Mouse (Mus musculus) stomach, postnatal 0 days (tissue): ENCODE data around the gene Olfr1499.
"Not testable (repeated sequence)": the region's sequence is repeated elsewhere in the genome, so short reads cannot be mapped to it uniquely, and the experiment has no call there.

Experiments
- CTCF ChIP-seq: IDR thresholded peaks from 2 replicates; pipeline ENCODE4 v1.5.1; 2016; ENCODE audit warnings: antibody characterized with exemption, low read depth, mild to moderate bottlenecking, moderate library complexity
- EP300 ChIP-seq: optimal IDR thresholded peaks from 2 replicates; pipeline ENCODE3; 2016; ENCODE audit warnings: antibody characterized with exemption

DNA sequence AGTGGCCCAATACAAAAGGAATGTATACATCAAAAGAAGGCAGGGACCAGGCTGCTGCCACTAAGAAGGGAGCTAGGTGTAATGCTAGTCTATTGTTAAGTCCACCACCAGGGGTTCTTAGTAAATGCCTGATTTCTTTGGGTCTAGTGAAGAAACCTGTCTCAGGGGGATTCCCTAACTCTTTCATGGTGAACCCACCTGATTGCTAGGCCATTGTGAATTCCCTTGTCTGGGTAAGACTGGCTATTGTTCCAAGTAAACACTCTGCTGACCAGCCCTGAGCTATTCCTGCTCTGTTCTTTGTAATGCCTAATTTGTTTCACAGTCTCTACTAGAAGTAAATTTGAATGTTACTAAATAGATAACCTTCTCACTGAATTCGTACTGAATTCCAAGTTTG, 13.8 kb downstream of the Olfr1499 start:
- TF ChIP-seq CTCF, EP300: not testable (repeated sequence)
